Mouse (Mus musculus) heart, embryonic 11.5 days (tissue): ENCODE data around the gene Tmem165. TPM values are rescaled to one million over a fixed set of nuclear protein-coding genes. Genes with fewer than 3 reads are reported as not detected.

Experiments used
- ATAC-seq: fragments of 200-750 bp; cut with Nextera tagmentation; replicated peaks from 2 replicates; pipeline ENCODE4 v1.8.0; 2017; ENCODE audit warnings: moderate library complexity; ENCODE audit not compliant: insufficient number of reproducible peaks, low FRiP score, low TSS enrichment
- H3K27ac ChIP-seq: fragments of 300-500 bp; sonication (generic); 2 replicates; pipeline ENCODE4 v1.5.1; 2014; ENCODE audit warnings: mild to moderate bottlenecking, low read depth, low read length
- H3K27me3 ChIP-seq: fragments of 300-500 bp; sonication (generic); 2 replicates; pipeline ENCODE4 v1.6.1; 2014; ENCODE audit warnings: mild to moderate bottlenecking, low read length, mixed read lengths; ENCODE audit not compliant: control insufficient read depth, insufficient read depth
- H3K36me3 ChIP-seq: fragments of 300-500 bp; sonication (generic); 2 replicates; pipeline ENCODE4 v1.6.1; 2014; ENCODE audit warnings: mild to moderate bottlenecking, low read length, moderate library complexity, mixed read lengths; ENCODE audit not compliant: control insufficient read depth, insufficient read depth
- H3K4me1 ChIP-seq: fragments of 300-500 bp; sonication (generic); 2 replicates; pipeline ENCODE4 v1.6.1; 2014; ENCODE audit warnings: low read length; ENCODE audit not compliant: control insufficient read depth, insufficient read depth
- H3K4me2 ChIP-seq: fragments of 300-500 bp; sonication (generic); 2 replicates; pipeline ENCODE4 v1.6.1; 2014; ENCODE audit warnings: mild to moderate bottlenecking, moderate library complexity
- H3K4me3 ChIP-seq: fragments of 300-500 bp; sonication (generic); 2 replicates; pipeline ENCODE4 v1.5.1; 2014; ENCODE audit warnings: low read depth, low read length
- H3K9ac ChIP-seq: fragments of 300-500 bp; sonication (generic); 2 replicates; pipeline ENCODE4 v1.6.1; 2014; ENCODE audit warnings: mild to moderate bottlenecking, low read depth, low read length, moderate library complexity
- H3K9me3 ChIP-seq: fragments of 300-500 bp; sonication (generic); replicated peaks from 2 replicates; pipeline ENCODE4 v1.6.1; 2016; ENCODE audit warnings: low read length; ENCODE audit not compliant: control insufficient read depth
- WGBS: fragments of 180-500 bp; shearing (Covaris S2); extraction: QIAGEN DNeasy Blood & Tissue Kit; methylation state at CpG from one replicate; pipeline ENCODE4 v1.1.7; 2014; ENCODE audit not compliant: insufficient replicate concordance; 5-methylcytosine and 5-hydroxymethylcytosine counted together
- polyA plus RNA-seq: library from polyadenylated mRNA; unstranded; fragments of >200 nt; fragmentation: Nextera tagmentation; extraction: Ambion mirVana; gene quantifications from 2 replicates; pipeline ENCODE4 v1.2.1, GENCODE M21; 2014

Tmem165 gene
- polyA plus RNA-seq, 1 experiment from 2014 or later: 87.6 TPM

DNA sequence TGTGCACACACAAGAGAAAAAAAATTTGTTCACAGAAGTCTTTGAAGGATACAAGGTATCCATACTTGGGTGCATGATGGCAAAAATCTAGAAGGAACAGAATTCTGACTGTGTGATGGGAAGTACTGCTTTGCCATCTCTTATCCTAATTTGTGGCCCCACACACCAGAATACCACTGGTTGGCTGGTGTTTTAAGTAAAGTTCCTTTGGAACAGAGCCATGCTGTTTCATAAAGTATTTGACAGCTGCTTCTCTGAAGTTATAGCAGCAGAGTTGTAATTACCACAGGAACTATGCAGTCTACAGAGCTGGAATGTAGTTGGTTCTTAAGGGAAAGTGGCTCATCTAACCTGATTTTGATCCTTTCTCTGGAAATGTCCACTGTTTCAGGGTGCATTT lies 9.4 kb downstream of the Tmem165 start:
- Histone ChIP-seq H3K4me1 (peaks cover 21% of the 10 kb centered on the region), H3K36me3 (no peaks in the 10 kb centered on the region), H3K4me3 (no peak overlapping the region), H3K9ac (no peak overlapping the region), H3K27ac (no peak overlapping the region), H3K9me3 (no peaks in the 10 kb centered on the region), H3K27me3 (no peaks in the 10 kb centered on the region), H3K4me2 (no peak overlapping the region)
- ATAC-seq: no peak

DNA sequence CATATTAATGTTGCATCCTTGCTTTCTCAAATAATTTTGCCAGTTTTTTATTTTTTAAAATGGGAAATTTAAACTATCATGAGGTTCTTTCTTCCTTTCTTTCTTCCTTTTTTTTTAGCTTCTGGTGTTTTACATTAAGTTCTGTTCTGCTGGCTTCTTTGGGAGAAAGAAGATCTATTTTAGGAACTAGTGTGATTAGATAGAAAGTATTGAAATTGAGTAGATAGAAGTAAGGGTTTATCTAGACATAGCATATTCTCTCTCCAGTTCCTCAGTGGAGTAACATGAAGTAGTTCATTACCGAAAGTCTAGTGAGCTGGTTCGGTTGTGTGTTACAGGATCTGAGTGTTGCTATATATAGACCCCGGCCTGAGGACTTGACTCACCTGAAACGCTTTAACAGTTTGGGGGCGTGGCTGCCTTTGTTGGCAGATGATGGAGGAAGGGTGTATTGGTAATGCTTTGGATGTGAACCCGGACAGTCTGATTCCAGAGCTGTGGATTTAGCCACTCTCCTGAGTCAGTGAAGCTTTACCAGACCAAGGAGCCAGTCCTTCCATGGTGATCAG lies 10.8 kb downstream of the Tmem165 start:
- Histone ChIP-seq H3K4me2 (0 out of 2 replicates have a peak overlapping the region, but pooled peaks have one; percentile 3), H3K27me3 (no peaks in the 10 kb centered on the region), H3K4me1 (peaks cover 16% of the 10 kb centered on the region), H3K36me3 (peaks cover 3% of the 10 kb centered on the region; the same call in 1 of the 2 replicates), H3K9ac (no peak overlapping the region), H3K9me3 (no peaks in the 10 kb centered on the region), H3K27ac (no peak overlapping the region), H3K4me3 (no peak overlapping the region)
- ATAC-seq: no peak; the same call in 1 of the 2 replicates
- 50% methylated on average over 6 of the region's 6 CpGs for WGBS

DNA sequence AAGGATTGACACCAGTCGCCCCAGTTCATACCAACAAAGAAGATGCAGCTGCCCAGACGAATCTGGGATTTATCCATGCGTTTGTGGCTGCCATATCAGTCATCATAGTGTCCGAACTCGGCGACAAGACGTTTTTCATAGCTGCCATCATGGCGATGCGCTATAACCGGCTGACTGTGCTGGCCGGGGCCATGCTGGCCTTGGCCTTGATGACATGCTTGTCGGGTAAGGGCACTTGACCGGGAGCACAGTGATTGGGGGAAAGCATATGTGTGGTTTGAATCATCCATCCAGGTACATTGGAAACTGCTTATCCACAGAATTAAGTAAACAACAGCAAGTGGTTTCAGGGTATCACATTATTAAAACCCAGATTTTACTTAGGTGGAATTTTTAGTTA lies 15.7 kb downstream of the Tmem165 start:
- 89% methylated on average over 13 of the region's 13 CpGs for WGBS
- H3K4me3 ChIP-seq: no peak overlapping the region
- H3K27ac ChIP-seq: no peak overlapping the region
- no peaks in the 10 kb centered on the region for H3K27me3 ChIP-seq
- no peak overlapping the region for H3K9ac ChIP-seq
- peaks cover 3% of the 10 kb centered on the region; the same call in 1 of the 2 replicates for H3K4me1 ChIP-seq
- ATAC-seq: no peak
- no peak overlapping the region for H3K4me2 ChIP-seq
- no peaks in the 10 kb centered on the region for H3K9me3 ChIP-seq
- H3K36me3 ChIP-seq: peaks cover 15% of the 10 kb centered on the region

DNA sequence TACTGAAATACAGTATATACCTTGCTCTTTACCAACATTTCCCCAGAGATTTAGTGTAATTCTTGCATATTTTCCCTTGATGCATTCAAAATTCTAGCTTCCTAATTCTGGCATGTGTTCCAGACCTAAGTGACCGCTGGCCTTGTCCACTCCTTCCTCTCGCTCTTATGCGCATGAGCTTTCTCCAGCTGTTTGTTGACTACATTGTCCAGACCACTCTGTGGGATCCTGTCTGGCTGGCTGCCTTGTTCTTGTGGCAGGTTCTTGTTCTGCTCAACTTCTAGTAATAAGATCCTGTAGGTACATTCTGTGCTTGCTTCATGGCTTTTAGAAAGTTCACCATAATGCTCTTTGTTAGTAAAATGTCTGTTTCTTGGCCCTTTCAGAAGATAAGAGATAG lies 19.5 kb downstream of the Tmem165 start:
- no peak overlapping the region for H3K4me2 ChIP-seq
- no peaks in the 10 kb centered on the region for H3K9me3 ChIP-seq
- H3K27me3 ChIP-seq: no peaks in the 10 kb centered on the region
- peaks cover 29% of the 10 kb centered on the region for H3K36me3 ChIP-seq
- no peaks in the 10 kb centered on the region; the same call in 1 of the 2 replicates for H3K4me1 ChIP-seq
- no peak overlapping the region for H3K9ac ChIP-seq
- H3K27ac ChIP-seq: no peak overlapping the region
- H3K4me3 ChIP-seq: no peak overlapping the region
- ATAC-seq: no peak
- 81% methylated on average over 3 of the region's 3 CpGs for WGBS

GRCm38 (mm10) chr5:76205886-76206285 lies 22.2 kb downstream of the Tmem165 start:
- 96% methylated on average over 2 of the region's 2 CpGs for WGBS
- Histone ChIP-seq H3K4me2 (no peak overlapping the region), H3K9me3 (no peaks in the 10 kb centered on the region), H3K9ac (no peak overlapping the region), H3K4me3 (no peak overlapping the region), H3K27me3 (no peaks in the 10 kb centered on the region), H3K4me1 (no peaks in the 10 kb centered on the region; the same call in 1 of the 2 replicates), H3K36me3 (peaks cover 23% of the 10 kb centered on the region), H3K27ac (no peak overlapping the region)
- ATAC-seq: no peak

GRCm38 (mm10) chr5:76208066-76208465 lies 24.4 kb downstream of the Tmem165 start:
- H3K9me3 ChIP-seq: no peaks in the 10 kb centered on the region
- H3K4me3 ChIP-seq: no peak overlapping the region
- no peak overlapping the region for H3K27ac ChIP-seq
- no peaks in the 10 kb centered on the region; the same call in 1 of the 2 replicates for H3K4me1 ChIP-seq
- H3K4me2 ChIP-seq: no peak overlapping the region
- peaks cover 26% of the 10 kb centered on the region for H3K36me3 ChIP-seq
- WGBS: 81% methylated on average over 5 of the region's 5 CpGs
- no peak for ATAC-seq
- no peak overlapping the region for H3K9ac ChIP-seq
- H3K27me3 ChIP-seq: no peaks in the 10 kb centered on the region

DNA sequence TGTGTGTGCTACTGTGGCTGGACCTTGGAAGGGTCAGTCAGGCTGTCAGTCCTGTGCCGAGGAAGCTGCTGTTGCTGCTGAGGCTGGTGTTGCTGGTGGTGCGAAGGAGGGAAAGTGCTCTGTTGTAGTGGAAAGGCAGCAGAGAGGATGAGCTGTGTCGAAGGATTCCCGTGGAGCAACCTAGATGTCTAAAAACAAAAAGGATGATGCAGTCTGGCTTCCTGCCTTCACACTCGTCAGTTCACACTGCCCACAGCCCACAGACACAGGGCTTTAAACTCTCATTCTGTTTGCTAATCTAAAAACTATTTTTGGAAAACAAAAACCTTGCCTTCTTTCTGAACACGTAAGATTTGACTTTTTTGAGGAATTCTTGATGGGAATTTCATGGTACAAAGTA lies 33.0 kb downstream of the Tmem165 start:
- H3K4me1 ChIP-seq: no peaks in the 10 kb centered on the region
- H3K4me2 ChIP-seq: no peak overlapping the region
- no peak for ATAC-seq
- WGBS: 62% methylated on average over 6 of the region's 6 CpGs
- no peak overlapping the region for H3K9ac ChIP-seq
- no peaks in the 10 kb centered on the region for H3K36me3 ChIP-seq
- no peak overlapping the region for H3K4me3 ChIP-seq
- H3K27ac ChIP-seq: no peak overlapping the region
- no peaks in the 10 kb centered on the region for H3K9me3 ChIP-seq
- H3K27me3 ChIP-seq: no peaks in the 10 kb centered on the region

GRCm38 (mm10) chr5:76231171-76231855 lies 47.6 kb downstream of the Tmem165 start:
- Histone ChIP-seq H3K36me3 (peaks cover 19% of the 10 kb centered on the region), H3K4me2 (no peak overlapping the region), H3K9me3 (no peaks in the 10 kb centered on the region), H3K4me1 (no peaks in the 10 kb centered on the region), H3K27me3 (no peaks in the 10 kb centered on the region), H3K4me3 (no peak overlapping the region), H3K9ac (no peak overlapping the region), H3K27ac (no peak overlapping the region)
- ATAC-seq: no peak
- 83% methylated on average over 13 of the region's 13 CpGs for WGBS

- Histone ChIP-seq H3K9me3 (no peaks in the 10 kb centered on the region), H3K27ac (no peak overlapping the region), H3K9ac (no peak overlapping the region), H3K36me3 (peaks cover 7% of the 10 kb centered on the region; the same call in 1 of the 2 replicates), H3K4me2 (no peak overlapping the region), H3K4me3 (no peak overlapping the region), H3K27me3 (no peaks in the 10 kb centered on the region), H3K4me1 (no peaks in the 10 kb centered on the region)
- WGBS: 86% methylated on average over 3 of the region's 3 CpGs
- no peak for ATAC-seq
These were observed 59.6 kb downstream of the Tmem165 start for GRCm38 (mm10) chr5:76243274-76243673.
